Comparison of ENCODE assay signal across 8 mouse cellular contexts in genomic region chr11:69552622-69553340, GRCm38 (mm10). TPM values are rescaled to one million over a fixed set of nuclear protein-coding genes. Genes with fewer than 3 reads are reported as not detected.
DNase-seq lines count a peak whose midpoint lies in the region; ATAC-seq and TF ChIP-seq lines count a peak whose summit lies in the region.

No protein-coding gene starts in this region.

- no peak for ATAC-seq in heart, embryonic 11.5 days (replicated peaks; ENCODE audit: insufficient number of reproducible peaks, low FRiP score, low TSS enrichment)
- peak; percentile 87 for ATAC-seq in forebrain, postnatal 0 days

- WGBS in heart, embryonic 11.5 days (ENCODE audit: insufficient replicate concordance): 30% methylated on average over 14 of the region's 14 CpGs
- 7% methylated on average over 14 of the region's 14 CpGs for WGBS in forebrain, postnatal 0 days
- WGBS in kidney, adult 2 months: 31% methylated on average over 14 of the region's 14 CpGs

- no peak overlapping the region for H3K4me3 ChIP-seq in heart, embryonic 11.5 days (ENCODE audit: low read depth, low read length)
- H3K4me3 ChIP-seq in forebrain, postnatal 0 days (ENCODE audit: low read depth, low read length): no peak overlapping the region; the same call in 1 of the 2 replicates
- H3K4me3 ChIP-seq in kidney, adult 2 months (ENCODE audit: insufficient read depth, low read depth, low read length): no peak overlapping the region

- peaks cover 21% of the 10 kb centered on the region for H3K27me3 ChIP-seq in heart, embryonic 11.5 days (ENCODE audit: control insufficient read depth, insufficient read depth, low read length)
- H3K27me3 ChIP-seq in forebrain, postnatal 0 days (ENCODE audit: insufficient read depth, low read length): no peaks in the 10 kb centered on the region
- H3K27me3 ChIP-seq in kidney, adult 2 months (replicated peaks; ENCODE audit: control insufficient read depth, insufficient read depth, low read length): no peaks in the 10 kb centered on the region

- no peaks in the 10 kb centered on the region for H3K9me3 ChIP-seq in heart, embryonic 11.5 days (replicated peaks; ENCODE audit: control insufficient read depth, low read length)
- H3K9me3 ChIP-seq in forebrain, postnatal 0 days (ENCODE audit: low read length): no peaks in the 10 kb centered on the region

- H3K27ac ChIP-seq in heart, embryonic 11.5 days (ENCODE audit: low read depth, low read length): no peak overlapping the region
- peak overlapping the region; percentile 87 for H3K27ac ChIP-seq in forebrain, postnatal 0 days (ENCODE audit: low read depth, low read length)
- H3K27ac ChIP-seq in kidney, adult 2 months (ENCODE audit: insufficient read depth, low read depth, low read length): no peak overlapping the region

- 0 out of 2 replicates have a peak overlapping the region, but pooled peaks have one; percentile 12 for H3K9ac ChIP-seq in heart, embryonic 11.5 days (ENCODE audit: low read depth, low read length)
- peak overlapping the region; percentile 29; the same call in 1 of the 2 replicates for H3K9ac ChIP-seq in forebrain, postnatal 0 days

- peaks cover 9% of the 10 kb centered on the region for H3K4me1 ChIP-seq in heart, embryonic 11.5 days (ENCODE audit: control insufficient read depth, insufficient read depth, low read length)
- H3K4me1 ChIP-seq in forebrain, postnatal 0 days (ENCODE audit: insufficient read depth): peaks cover 47% of the 10 kb centered on the region
- H3K4me1 ChIP-seq in kidney, adult 2 months (ENCODE audit: control insufficient read depth, insufficient read depth, low read length): no peaks in the 10 kb centered on the region

- intact Hi-C loops in heart, postnatal 36 days (cut with DNase I): no loop called here
- intact Hi-C loops in left cerebral cortex, postnatal 4 days (cut with DNase I): no loop called here

- no peaks in the 10 kb centered on the region for H3K36me3 ChIP-seq in heart, embryonic 11.5 days (ENCODE audit: control insufficient read depth, insufficient read depth, low read length)
- peaks cover 22% of the 10 kb centered on the region; the same call in 1 of the 2 replicates for H3K36me3 ChIP-seq in forebrain, postnatal 0 days (ENCODE audit: insufficient read depth)
- no peaks in the 10 kb centered on the region for H3K36me3 ChIP-seq in kidney, adult 2 months (ENCODE audit: control insufficient read depth, insufficient read depth, low read length)

- TF ChIP-seq CTCF in forebrain, postnatal 0 days (IDR thresholded peaks at IDR 0.05; ENCODE audit: low read depth): no peak
- no peak for TF ChIP-seq CTCF in kidney, adult 2 months (conservative IDR thresholded peaks at IDR 0.05; ENCODE audit: insufficient read depth, insufficient read length, low read depth, low read length)

- DNase-seq in heart, postnatal 36 days: no peak
- peak; percentile 92 for DNase-seq in forebrain, postnatal 0 days
- peak; percentile 87 for DNase-seq in left cerebral cortex, postnatal 4 days
- DNase-seq in right cerebral cortex, postnatal 36 days (ENCODE audit: low spot score in 2 of 2): peak; percentile 42 to 60
- no peak for DNase-seq in ovary, adult 18-20 months (ENCODE audit: low spot score)
- DNase-seq in cerebellum, postnatal 25 days: no peak
- no peak for DNase-seq in kidney, adult 2 months

- no peak overlapping the region for H3K4me2 ChIP-seq in heart, embryonic 11.5 days
- H3K4me2 ChIP-seq in forebrain, postnatal 0 days (ENCODE audit: low read depth): peak overlapping the region; percentile 44

- no peak for TF ChIP-seq POLR2A in kidney, adult 2 months (IDR thresholded peaks at IDR 0.05; ENCODE audit: low read depth, low read length)

RNA-seq across cellular contexts. Expression of gene Dnah2, which starts 3.9 kb away (rescaled TPM):
- polyA plus RNA-seq in heart, embryonic 11.5 days (2014; fragmentation: Nextera tagmentation; extraction: Ambion mirVana): 0.20 and 1.3 TPM in 2 replicates
- total RNA-seq in heart, postnatal 36 days (2021): under 1 TPM; 0.33 to 0.57 TPM
- total RNA-seq in forebrain, postnatal 0 days (2014; rRNA removed): 9.5 and 12.3 TPM in 2 replicates
- 1.8 and 3.0 TPM in 2 replicates for polyA plus RNA-seq in forebrain, postnatal 0 days (2015; fragmentation: Nextera tagmentation; extraction: Ambion mirVana)
- total RNA-seq in left cerebral cortex, postnatal 4 days (2021): 1 to 10 TPM; 9.3 to 9.7 TPM
- polyA plus RNA-seq in kidney, adult 2 months (2012; rRNA removed): 0.50 and 0.73 TPM in 2 replicates

RNA-seq across cellular contexts. Expression of gene Efnb3, which starts 7.2 kb away (rescaled TPM):
- 15.2 and 19.0 TPM in 2 replicates for polyA plus RNA-seq in heart, embryonic 11.5 days (2014; fragmentation: Nextera tagmentation; extraction: Ambion mirVana)
- total RNA-seq in heart, postnatal 36 days (2021): 10 to 100 TPM; 77.4 to 98.0 TPM
- total RNA-seq in forebrain, postnatal 0 days (2014; rRNA removed): 137 and 184 TPM in 2 replicates
- polyA plus RNA-seq in forebrain, postnatal 0 days (2015; fragmentation: Nextera tagmentation; extraction: Ambion mirVana): 149 and 171 TPM in 2 replicates
- total RNA-seq in left cerebral cortex, postnatal 4 days (2021): 100 to 1,000 TPM; 180 to 225 TPM
- 0.81 and 0.84 TPM in 2 replicates for polyA plus RNA-seq in kidney, adult 2 months (2012; rRNA removed)

RNA-seq across cellular contexts. Expression of gene Wrap53, which starts 27.3 kb away (rescaled TPM):
- 20.3 and 22.9 TPM in 2 replicates for polyA plus RNA-seq in heart, embryonic 11.5 days (2014; fragmentation: Nextera tagmentation; extraction: Ambion mirVana)
- 1 to 10 TPM; 5.1 to 6.3 TPM for total RNA-seq in heart, postnatal 36 days (2021)
- 10.5 and 13.1 TPM in 2 replicates for total RNA-seq in forebrain, postnatal 0 days (2014; rRNA removed)
- 14.6 and 17.3 TPM in 2 replicates for polyA plus RNA-seq in forebrain, postnatal 0 days (2015; fragmentation: Nextera tagmentation; extraction: Ambion mirVana)
- total RNA-seq in left cerebral cortex, postnatal 4 days (2021): 1 to 10 TPM; 8.5 to 8.6 TPM
- polyA plus RNA-seq in kidney, adult 2 months (2012; rRNA removed): 19.8 and 20.7 TPM in 2 replicates

RNA-seq across cellular contexts. Expression of gene Trp53, which starts 27.4 kb away (rescaled TPM):
- 103 and 107 TPM in 2 replicates for polyA plus RNA-seq in heart, embryonic 11.5 days (2014; fragmentation: Nextera tagmentation; extraction: Ambion mirVana)
- 10 to 100 TPM; 13.9 to 17.0 TPM for total RNA-seq in heart, postnatal 36 days (2021)
- 40.1 and 43.1 TPM in 2 replicates for total RNA-seq in forebrain, postnatal 0 days (2014; rRNA removed)
- polyA plus RNA-seq in forebrain, postnatal 0 days (2015; fragmentation: Nextera tagmentation; extraction: Ambion mirVana): 52.4 and 59.8 TPM in 2 replicates
- total RNA-seq in left cerebral cortex, postnatal 4 days (2021): 10 to 100 TPM; 38.0 to 39.1 TPM
- 48.5 and 55.0 TPM in 2 replicates for polyA plus RNA-seq in kidney, adult 2 months (2012; rRNA removed)

RNA-seq across cellular contexts. Expression of gene Atp1b2, which starts 53.0 kb away (rescaled TPM):
- polyA plus RNA-seq in heart, embryonic 11.5 days (2014; fragmentation: Nextera tagmentation; extraction: Ambion mirVana): 31.0 and 36.2 TPM in 2 replicates
- 10 to 100 TPM; 20.9 to 22.5 TPM for total RNA-seq in heart, postnatal 36 days (2021)
- total RNA-seq in forebrain, postnatal 0 days (2014; rRNA removed): 38.9 and 74.0 TPM in 2 replicates
- polyA plus RNA-seq in forebrain, postnatal 0 days (2015; fragmentation: Nextera tagmentation; extraction: Ambion mirVana): 83.2 and 106 TPM in 2 replicates
- total RNA-seq in left cerebral cortex, postnatal 4 days (2021): 100 to 1,000 TPM; 166 to 200 TPM
- polyA plus RNA-seq in kidney, adult 2 months (2012; rRNA removed): 20.0 and 22.5 TPM in 2 replicates

Comparison
In these comparisons a context has a peak if more than half of its experiments do, and no peak if none do; other contexts are left out.
1. DNase-seq: peak in forebrain, postnatal 0 days (single experiment), left cerebral cortex, postnatal 4 days (single experiment) and right cerebral cortex, postnatal 36 days (2 of 2); none in heart, postnatal 36 days (0 of 2), ovary, adult 18-20 months (single experiment), cerebellum, postnatal 25 days (0 of 2) and kidney, adult 2 months (single experiment).